ENCODE assay signal across 15 mouse cellular contexts in genomic region chr2:71723623-71724022, GRCm38 (mm10).
"Had no signal": no experiment of that assay in that cellular context is flagged by ENCODE, and none has a peak within 500 bp of the region (broad histone marks: within the 10 kb centered on the region; RNA-seq: fewer than 3 reads in every experiment).

No protein-coding gene starts in this region.

- H3K9ac ChIP-seq: lung, embryonic 14.5 days; midbrain, embryonic 12.5 days; neural tube, embryonic 12.5 days had no signal

- H3K36me3 ChIP-seq: midbrain, embryonic 10.5 days; midbrain, embryonic 12.5 days; neural tube, embryonic 12.5 days had no signal

- H3K4me3 ChIP-seq: midbrain, embryonic 10.5 days; midbrain, embryonic 12.5 days; neural tube, embryonic 12.5 days had no signal

- H3K27me3 ChIP-seq: neural tube, embryonic 12.5 days had no signal

- H3K27ac ChIP-seq: midbrain, embryonic 10.5 days; midbrain, embryonic 12.5 days; neural tube, embryonic 12.5 days had no signal

- H3K9me3 ChIP-seq: midbrain, embryonic 10.5 days; midbrain, embryonic 12.5 days; neural tube, embryonic 12.5 days had no signal

- DNase-seq: lung, adult 18-20 months; lung, embryonic 14.5 days; lung, postnatal 10 days; lung, postnatal 4 days; midbrain, embryonic 14.5 days; right cerebral cortex, postnatal 25 days; right cerebral cortex, postnatal 4 days; spleen, adult 18-20 months; thymus, adult 18-20 months; thymus, postnatal 14 days; thymus, postnatal 36 days had no signal

- H3K4me2 ChIP-seq: lung, embryonic 14.5 days; midbrain, embryonic 12.5 days; neural tube, embryonic 12.5 days had no signal

- ATAC-seq: midbrain, embryonic 16.5 days had no signal
